8 mouse cellular contexts compared by ENCODE assay signal in genomic region chr10:20722651-20723520, GRCm38 (mm10). TPM values are rescaled to one million over a fixed set of nuclear protein-coding genes. Genes with fewer than 3 reads are reported as not detected.
DNase-seq lines count a peak whose midpoint lies in the region; ATAC-seq and TF ChIP-seq lines count a peak whose summit lies in the region.

No protein-coding gene starts in this region.

- H3K4me2 ChIP-seq in hindbrain, embryonic 16.5 days (ENCODE audit: low read length): peak overlapping the region; percentile 79
- H3K4me2 ChIP-seq in liver, embryonic 14.5 days (ENCODE audit: low read depth): peak overlapping the region; percentile 20; the same call in 1 of the 2 replicates

- H3K9me3 ChIP-seq in forebrain, embryonic 10.5 days: no peaks in the 10 kb centered on the region
- no peaks in the 10 kb centered on the region for H3K9me3 ChIP-seq in hindbrain, embryonic 16.5 days (ENCODE audit: control insufficient read depth, low read length)
- H3K9me3 ChIP-seq in liver, embryonic 14.5 days (ENCODE audit: control insufficient read depth, low read length): no peaks in the 10 kb centered on the region

- peak; percentile 17 to 20 for DNase-seq in layer of hippocampus, postnatal 14 days (ENCODE audit: low spot score in 2 of 2)
- DNase-seq in layer of hippocampus, adult 11-12 months (ENCODE audit: low spot score): no peak
- no peak for DNase-seq in forebrain, embryonic 10.5 days (ENCODE audit: extremely low spot score, low spot score)
- DNase-seq in liver, embryonic 14.5 days (ENCODE audit: low read depth in 3 of 3, low spot score in 3 of 3): no peak
- no peak for DNase-seq in spleen, postnatal 4 days (ENCODE audit: low spot score in 2 of 2)
- no peak for DNase-seq in spleen, adult 18-20 months

- peak; percentile 53; the same call in 1 of the 2 replicates for ATAC-seq in hindbrain, embryonic 16.5 days
- no peak for ATAC-seq in liver, embryonic 14.5 days (ENCODE audit: insufficient read depth)
- ATAC-seq in cerebellum, adult (ENCODE audit: insufficient number of reproducible peaks, low FRiP score, low TSS enrichment): no peak

- no peak for TF ChIP-seq EP300 in liver, embryonic 14.5 days (IDR thresholded peaks at IDR 0.05; ENCODE audit: low read depth)

- H3K4me1 ChIP-seq in forebrain, embryonic 10.5 days: peaks cover 33% of the 10 kb centered on the region
- peaks cover 9% of the 10 kb centered on the region for H3K4me1 ChIP-seq in hindbrain, embryonic 16.5 days (ENCODE audit: control insufficient read depth, insufficient read depth, low read depth, low read length)
- H3K4me1 ChIP-seq in liver, embryonic 14.5 days (replicated peaks; ENCODE audit: control insufficient read depth in 2 of 2, insufficient read depth in 2 of 2, low read length in 1 of 2): peaks cover 0 to 12% of the 10 kb centered on the region in 2 experiments; a peak in 2 of 4 replicates

- no peaks in the 10 kb centered on the region for H3K36me3 ChIP-seq in forebrain, embryonic 10.5 days (replicated peaks)
- no peaks in the 10 kb centered on the region for H3K36me3 ChIP-seq in hindbrain, embryonic 16.5 days (ENCODE audit: control insufficient read depth, insufficient read depth, low read length)
- H3K36me3 ChIP-seq in liver, embryonic 14.5 days (replicated peaks; ENCODE audit: control insufficient read depth, insufficient read depth, low read depth): no peaks in the 10 kb centered on the region

- no peak for TF ChIP-seq CTCF in liver, embryonic 14.5 days (IDR thresholded peaks at IDR 0.05; ENCODE audit: low read depth)

- H3K9ac ChIP-seq in hindbrain, embryonic 16.5 days (ENCODE audit: low read depth, low read length): no peak overlapping the region; the same call in 1 of the 2 replicates
- H3K9ac ChIP-seq in liver, embryonic 14.5 days (replicated peaks): no peak overlapping the region

- WGBS in forebrain, embryonic 10.5 days: 42% methylated on average over 9 of the region's 9 CpGs
- 25% methylated on average over 9 of the region's 9 CpGs for WGBS in hindbrain, embryonic 16.5 days
- WGBS in liver, embryonic 14.5 days (ENCODE audit: insufficient replicate concordance): 35% methylated on average over 9 of the region's 9 CpGs

- H3K27me3 ChIP-seq in forebrain, embryonic 10.5 days (ENCODE audit: poor library complexity, severe bottlenecking): no peaks in the 10 kb centered on the region
- no peaks in the 10 kb centered on the region for H3K27me3 ChIP-seq in hindbrain, embryonic 16.5 days (replicated peaks; ENCODE audit: control insufficient read depth, insufficient read depth, low read length)
- no peaks in the 10 kb centered on the region for H3K27me3 ChIP-seq in liver, embryonic 14.5 days (ENCODE audit: control insufficient read depth, insufficient read depth, low read length)

- H3K27ac ChIP-seq in forebrain, embryonic 10.5 days: peak overlapping the region; percentile 56; the same call in 1 of the 2 replicates
- peak overlapping the region; percentile 30 for H3K27ac ChIP-seq in hindbrain, embryonic 16.5 days (ENCODE audit: low read depth, low read length)
- no peak overlapping the region for H3K27ac ChIP-seq in liver, embryonic 14.5 days

- H3K4me3 ChIP-seq in forebrain, embryonic 10.5 days: peak overlapping the region; percentile 16; the same call in 1 of the 2 replicates
- H3K4me3 ChIP-seq in hindbrain, embryonic 16.5 days (ENCODE audit: low read length): peak overlapping the region; percentile 42
- no peak overlapping the region for H3K4me3 ChIP-seq in liver, embryonic 14.5 days (ENCODE audit: insufficient read depth in 1 of 2, low read depth in 2 of 2, low read length in 2 of 2)

RNA-seq across cellular contexts. Expression of gene Pde7b, which starts 2.0 kb away (rescaled TPM):
- 10 to 100 TPM; 14.0 to 18.0 TPM for total RNA-seq in layer of hippocampus, postnatal 14 days (2021)
- 0.89 and 1.2 TPM in 2 replicates for polyA plus RNA-seq in forebrain, embryonic 10.5 days (2016; fragmentation: Nextera tagmentation; extraction: Ambion mirVana)
- polyA plus RNA-seq in hindbrain, embryonic 16.5 days (2015; fragmentation: Nextera tagmentation; extraction: Ambion mirVana): 2.8 and 4.0 TPM in 2 replicates
- polyA plus RNA-seq in liver, embryonic 14.5 days (2012; rRNA removed): 0.11 and 0.22 TPM in 2 replicates
- polyA plus RNA-seq in liver, embryonic 14.5 days (2014; fragmentation: Nextera tagmentation; extraction: Ambion mirVana): 0.18 and 0.39 TPM in 2 replicates

Comparison
In these comparisons a context has a peak if more than half of its experiments do, and no peak if none do; other contexts are left out.
1. DNase-seq: peak in layer of hippocampus, postnatal 14 days (2 of 2); none in layer of hippocampus, adult 11-12 months (single experiment), forebrain, embryonic 10.5 days (single experiment), liver, embryonic 14.5 days (0 of 3), spleen, postnatal 4 days (0 of 2) and spleen, adult 18-20 months (0 of 2).
2. H3K4me3 ChIP-seq: peak in forebrain, embryonic 10.5 days (single experiment) and hindbrain, embryonic 16.5 days (single experiment); none in liver, embryonic 14.5 days (0 of 2).